Mouse (Mus musculus) ES-E14 (cell line): Measurements from ENCODE around the gene Cdh8. TPM values are rescaled to one million over a fixed set of nuclear protein-coding genes. Genes with fewer than 3 reads are reported as not detected.

Source experiments
- DNase-seq: peaks from one replicate; pipeline ENCODE4 v3.0.0-alpha.2; 2013; ENCODE audit warnings: low read depth, low spot score
- H3K27ac ChIP-seq: 2 replicates; pipeline ENCODE4 v1.5.1; 2012; ENCODE audit warnings: low read depth, mild to moderate bottlenecking, low read length, moderate library complexity, mixed read lengths; ENCODE audit not compliant: poor library complexity, insufficient read depth, severe bottlenecking
- H3K36me3 ChIP-seq: 2 replicates; pipeline ENCODE4 v1.6.1; 2012; ENCODE audit warnings: mild to moderate bottlenecking, low read length, moderate library complexity, mixed read lengths; ENCODE audit not compliant: control insufficient read depth, poor library complexity, insufficient read depth, severe bottlenecking
- H3K4me1 ChIP-seq, 2 experiments: fragments of 150-350 bp in 1 of 2; sonication (generic) in 1 of 2; 2 replicates each; pipeline ENCODE4 v1.6.1; 2012; ENCODE audit warnings: low read length in 2 of 2, mild to moderate bottlenecking in 1 of 2, mixed read lengths in 1 of 2; ENCODE audit not compliant: control insufficient read depth in 2 of 2, insufficient read depth in 2 of 2, poor library complexity in 1 of 2
- H3K4me3 ChIP-seq, 2 experiments: fragments of 150-350 bp in 1 of 2; sonication (generic) in 1 of 2; 2 replicates each; pipeline ENCODE4 v1.5.1; 2012; ENCODE audit warnings: low read length in 2 of 2, low read depth in 1 of 2, mild to moderate bottlenecking in 1 of 2, mixed read lengths in 1 of 2; ENCODE audit not compliant: insufficient read depth in 1 of 2, poor library complexity in 1 of 2, severe bottlenecking in 1 of 2
- H3K9ac ChIP-seq: 2 replicates; pipeline ENCODE4 v1.6.1; 2012; ENCODE audit warnings: low read depth, mild to moderate bottlenecking, low read length, mixed read lengths; ENCODE audit not compliant: poor library complexity, insufficient read depth, severe bottlenecking
- H3K9me3 ChIP-seq: fragments of 150-350 bp; sonication (generic); 2 replicates; pipeline ENCODE4 v1.6.1; 2012; ENCODE audit warnings: low read depth, mild to moderate bottlenecking, low read length; ENCODE audit not compliant: control insufficient read depth, insufficient read depth
- CHD2 ChIP-seq: IDR thresholded peaks from 2 replicates; pipeline ENCODE4 v1.6.1; 2014; ENCODE audit warnings: mild to moderate bottlenecking, low read depth, low read length, inconsistent platforms
- HCFC1 ChIP-seq: IDR thresholded peaks from 2 replicates; pipeline ENCODE4 v1.6.1; 2012; ENCODE audit warnings: low read length, inconsistent platforms, borderline replicate concordance; ENCODE audit not compliant: insufficient read depth
- MAFK ChIP-seq: IDR thresholded peaks from 2 replicates; pipeline ENCODE4 v1.6.1; 2014; ENCODE audit warnings: mild to moderate bottlenecking, low read depth, low read length, inconsistent platforms; ENCODE audit not compliant: insufficient read depth
- ZC3H11A ChIP-seq: IDR thresholded peaks from 2 replicates; pipeline ENCODE4 v1.6.1; 2012; ENCODE audit warnings: low read depth, mild to moderate bottlenecking, inconsistent platforms, low read length, borderline replicate concordance
- ZNF384 ChIP-seq: IDR thresholded peaks from 2 replicates; pipeline ENCODE4 v1.6.1; 2012; ENCODE audit warnings: low read depth, low read length, inconsistent platforms
- in situ Hi-C, 2 experiments: fragments of 600-800 bp; cut with MboI; formaldehyde crosslinking; loops; one replicate each; pipeline ENCODE4 v1.15.1; 2025; ENCODE audit warnings: low sequenced_read_pairs in 2 of 2, inconsistent platforms in 1 of 2; ENCODE audit not compliant: unreplicated experiment in 2 of 2
- total RNA-seq: library from RNA; depleted of rRNA; stranded (reverse); fragments of 300-350 nt; gene quantifications from 2 replicates; pipeline ENCODE4 v1.2.3, GENCODE M21; 2012

The Cdh8 gene
- total RNA-seq, 1 experiment, result 0.13 TPM

DNA sequence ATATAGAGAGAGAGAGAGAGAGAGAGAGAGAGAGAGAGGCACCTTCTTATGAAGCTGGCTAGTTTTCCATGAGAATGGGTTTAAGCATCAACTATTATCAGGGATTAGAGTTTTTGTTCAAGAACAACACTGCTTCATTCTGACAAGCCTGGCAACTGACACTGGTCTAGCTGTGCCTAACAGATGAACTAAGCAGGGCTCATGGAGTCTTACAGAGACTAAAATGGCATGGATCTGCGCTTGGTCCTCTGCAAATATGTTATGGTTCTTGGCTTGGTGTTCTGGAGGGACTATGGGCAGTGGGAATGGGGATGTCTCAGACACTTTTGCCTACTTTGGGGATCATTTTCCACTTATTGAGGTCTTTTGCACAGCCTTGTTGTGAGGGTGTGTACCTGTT, 63.0 kb downstream of the Cdh8 start:
- DNase-seq, result no peak
- Histone ChIP-seq H3K4me1 (no peaks in the 10 kb centered on the region), H3K9ac (no peak overlapping the region), H3K36me3 (no peaks in the 10 kb centered on the region), H3K27ac (no peak overlapping the region), H3K9me3 (no peaks in the 10 kb centered on the region), H3K4me3 (no peak overlapping the region)
- no peak for TF ChIP-seq CHD2
- no peak for TF ChIP-seq HCFC1
- TF ChIP-seq ZC3H11A, result no peak
- TF ChIP-seq MAFK, result no peak
- TF ChIP-seq ZNF384, result no peak
- in situ Hi-C loops, result no loop called here

DNA sequence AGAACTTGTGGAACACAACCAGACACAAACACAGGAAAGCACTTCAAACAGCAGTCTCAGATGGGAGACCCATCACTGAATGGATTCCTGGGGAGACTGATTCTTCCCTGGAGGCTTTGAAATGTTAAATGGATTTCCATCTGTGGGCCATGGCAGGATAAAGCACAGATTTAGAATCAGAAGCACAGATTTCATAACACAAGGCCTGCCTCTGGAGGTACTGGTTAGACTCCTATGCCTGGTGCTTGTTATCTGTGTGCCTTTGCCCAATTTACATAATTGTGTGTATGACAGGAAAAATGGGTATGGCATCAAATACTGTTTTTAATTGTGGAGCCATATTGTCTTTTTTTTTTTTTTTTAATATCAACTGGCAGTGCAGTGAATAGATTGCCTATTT, 66.8 kb downstream of the Cdh8 start:
- no peak for DNase-seq
- in situ Hi-C loops, result no loop called here
- Histone ChIP-seq H3K36me3 (no peaks in the 10 kb centered on the region), H3K27ac (no peak overlapping the region), H3K4me3 (no peak overlapping the region), H3K9ac (no peak overlapping the region), H3K9me3 (no peaks in the 10 kb centered on the region), H3K4me1 (no peaks in the 10 kb centered on the region)
- no peak for TF ChIP-seq ZC3H11A
- TF ChIP-seq CHD2, result no peak
- TF ChIP-seq ZNF384, result no peak
- no peak for TF ChIP-seq HCFC1
- TF ChIP-seq MAFK, result no peak

DNA sequence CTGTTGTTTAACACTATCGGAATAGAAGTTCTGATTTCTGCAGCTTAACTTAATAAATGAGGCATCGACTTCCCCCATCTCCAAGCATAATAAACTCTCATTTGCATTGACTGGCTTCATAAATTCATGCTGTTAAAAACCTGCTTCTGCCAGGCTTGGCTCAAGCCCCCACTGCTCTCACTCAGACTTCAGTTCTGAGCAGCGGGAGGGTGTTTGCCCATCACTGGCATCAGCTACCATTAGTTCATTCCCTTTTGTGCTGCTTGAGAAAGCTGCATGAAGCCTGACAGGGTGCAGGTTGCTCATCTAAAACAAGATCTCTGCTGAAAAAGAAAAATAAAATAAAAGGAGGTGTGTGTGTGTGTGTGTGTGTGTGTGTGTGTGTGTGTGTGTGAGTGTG, 67.7 kb downstream of the Cdh8 start:
- TF ChIP-seq ZNF384 (no peak), HCFC1 (no peak), ZC3H11A (no peak), MAFK (no peak), CHD2 (no peak)
- Histone ChIP-seq H3K9ac (no peak overlapping the region), H3K4me3 (no peak overlapping the region), H3K27ac (no peak overlapping the region), H3K4me1 (no peaks in the 10 kb centered on the region), H3K9me3 (no peaks in the 10 kb centered on the region), H3K36me3 (no peaks in the 10 kb centered on the region)
- in situ Hi-C loops, result no loop called here
- DNase-seq, result no peak

DNA sequence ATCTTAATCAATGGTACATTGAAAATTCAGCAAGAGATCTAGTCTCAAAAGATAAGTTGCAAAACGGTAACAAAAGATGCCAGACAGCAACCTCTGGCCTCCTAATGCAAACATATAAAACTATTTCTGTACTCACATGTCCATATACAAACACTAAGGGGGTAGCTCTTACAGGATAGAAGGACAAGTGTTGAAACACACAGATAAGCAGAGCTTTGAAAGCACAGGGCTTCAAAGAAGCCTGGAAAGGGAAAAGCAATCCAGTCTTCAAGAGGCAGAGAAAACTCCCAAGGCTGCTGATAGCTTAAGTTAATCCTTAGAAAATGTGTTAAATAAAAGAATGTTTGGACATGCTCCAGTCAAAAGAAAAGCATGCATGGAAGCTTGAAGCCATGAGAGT, 77.0 kb downstream of the Cdh8 start:
- H3K27ac ChIP-seq, result no peak overlapping the region
- TF ChIP-seq CHD2 (no peak), HCFC1 (no peak), MAFK (no peak)
- H3K9me3 ChIP-seq, result no peaks in the 10 kb centered on the region
- H3K4me3 ChIP-seq, result no peak overlapping the region
- DNase-seq, result no peak
- H3K36me3 ChIP-seq, result no peaks in the 10 kb centered on the region
- H3K9ac ChIP-seq, result no peak overlapping the region
- H3K4me1 ChIP-seq, result no peaks in the 10 kb centered on the region
- in situ Hi-C loops, result no loop called here

DNA sequence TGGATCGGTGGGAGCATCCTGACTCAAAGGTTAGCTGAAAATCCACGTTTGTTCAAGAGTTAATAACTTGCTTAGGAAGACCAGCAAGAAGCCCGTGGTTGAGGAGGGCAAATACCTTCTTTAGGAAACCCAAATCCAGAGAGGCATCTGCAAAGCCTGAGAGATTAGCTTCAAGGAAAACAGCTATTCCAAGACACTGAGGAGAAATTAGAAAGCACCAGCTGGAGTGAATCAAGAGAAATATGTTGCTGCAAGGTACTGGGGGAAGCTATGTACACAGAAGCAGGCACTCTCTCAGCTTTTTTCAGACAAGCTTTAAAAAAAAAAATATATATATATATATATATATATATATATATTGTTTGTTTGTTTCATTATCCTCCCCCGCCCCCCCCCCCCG, 88.7 kb downstream of the Cdh8 start:
- Histone ChIP-seq H3K9me3 (no peaks in the 10 kb centered on the region), H3K27ac (no peak overlapping the region), H3K4me1 (no peaks in the 10 kb centered on the region), H3K4me3 (no peak overlapping the region), H3K9ac (no peak overlapping the region), H3K36me3 (no peaks in the 10 kb centered on the region)
- in situ Hi-C loops, result no loop called here
- DNase-seq, result no peak
- no peak for TF ChIP-seq CHD2
- TF ChIP-seq MAFK, result no peak
- no peak for TF ChIP-seq HCFC1
